Mouse (Mus musculus) spleen, adult 18-20 months (tissue): ENCODE measurements around the gene Suds3.

Experiments used
- DNase-seq, 2 experiments: peaks; one replicate each; pipeline ENCODE4 v3.0.0; 2022; ENCODE audit warnings: mixed read lengths in 2 of 2

Gene Suds3

DNA sequence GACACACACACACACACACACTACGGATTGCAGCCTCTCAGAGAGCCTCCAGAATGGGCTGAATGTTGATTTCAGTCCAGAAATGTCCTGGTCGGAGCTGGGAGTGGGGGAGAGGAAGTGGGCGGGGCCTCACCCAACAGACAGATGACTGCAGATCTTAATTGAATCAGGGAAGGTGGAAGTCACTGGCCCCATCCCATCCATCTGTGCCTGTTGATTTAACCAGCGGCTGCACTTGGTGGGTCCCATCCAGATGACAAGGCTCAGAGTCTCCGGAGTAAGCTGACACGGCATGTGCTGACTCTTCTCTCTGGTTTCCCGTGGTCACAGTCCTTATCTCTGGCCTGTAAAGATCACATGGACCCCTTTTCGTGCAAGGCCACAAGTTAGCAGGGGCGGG lies 20.0 kb upstream of the Suds3 start:
- DNase-seq, result peak; percentile 45 to 62

DNA sequence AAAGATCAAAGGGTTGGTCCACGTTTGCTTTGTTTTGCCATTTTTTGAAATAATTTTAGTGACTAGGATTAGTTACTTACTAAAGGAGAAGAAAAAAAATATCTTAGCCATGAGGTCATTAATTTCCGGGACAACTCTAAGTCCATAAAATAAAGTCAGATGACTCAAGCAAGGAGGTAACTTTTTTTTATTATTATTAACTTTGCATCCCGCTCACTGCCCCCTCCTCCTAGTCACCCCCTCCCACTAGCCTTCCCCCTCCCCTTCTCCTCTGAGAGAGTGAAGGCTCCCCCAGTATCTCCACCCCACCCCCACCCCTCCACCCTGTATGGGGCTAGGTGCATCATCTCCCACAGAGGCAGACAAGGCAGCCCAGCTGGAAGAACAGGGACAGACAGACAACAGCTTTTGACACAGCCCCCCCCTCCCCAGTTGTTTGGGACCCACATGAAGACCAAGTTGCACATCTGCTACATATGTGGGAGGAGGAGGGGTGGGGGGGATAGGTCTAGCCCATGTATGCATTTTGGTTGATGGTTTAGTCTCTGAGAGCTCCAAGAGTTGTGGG lies 19.1 kb upstream of the Suds3 start:
- no peak for DNase-seq

DNA sequence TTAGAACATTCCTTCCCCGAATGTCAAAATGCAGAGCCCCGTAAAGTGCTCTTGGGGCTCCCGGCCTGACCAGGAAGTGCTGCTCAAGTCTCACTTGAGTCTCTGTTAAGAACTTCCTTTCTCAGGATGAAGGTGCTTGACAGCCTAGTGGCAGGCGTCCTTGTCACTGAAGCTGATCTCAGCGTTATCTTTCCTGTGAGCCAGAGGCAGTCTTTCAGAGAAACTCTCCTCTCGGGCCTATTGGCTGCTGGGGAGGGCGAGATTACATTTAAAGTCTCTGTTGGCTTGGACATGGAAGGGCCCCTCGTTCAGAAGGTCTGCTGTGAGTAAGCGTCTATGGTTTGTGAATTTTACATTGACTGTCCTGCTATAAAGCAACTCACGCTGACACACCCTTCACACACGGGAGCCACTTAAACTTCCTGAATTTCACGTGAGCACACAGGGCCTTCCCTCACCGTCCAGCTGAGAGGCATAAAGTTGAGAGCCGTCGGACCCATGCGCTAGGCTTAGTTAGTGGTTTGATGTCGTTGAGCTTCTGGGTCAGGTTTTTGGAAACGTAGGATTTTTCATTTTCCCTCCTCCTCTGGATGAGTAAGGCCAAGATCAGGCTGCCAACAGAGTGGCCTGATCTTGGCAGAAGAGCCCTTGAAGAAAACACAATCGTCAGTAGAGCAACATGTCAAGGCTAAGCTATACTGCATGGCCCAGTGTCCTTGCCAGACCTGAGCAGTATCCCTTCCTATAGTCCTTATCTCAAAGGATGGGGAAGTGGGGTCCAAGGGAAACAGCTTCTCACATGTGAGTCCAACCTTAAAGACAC lies 18.4 kb upstream of the Suds3 start:
- peak in 1 of 2 experiments; percentile 44 for DNase-seq

DNA sequence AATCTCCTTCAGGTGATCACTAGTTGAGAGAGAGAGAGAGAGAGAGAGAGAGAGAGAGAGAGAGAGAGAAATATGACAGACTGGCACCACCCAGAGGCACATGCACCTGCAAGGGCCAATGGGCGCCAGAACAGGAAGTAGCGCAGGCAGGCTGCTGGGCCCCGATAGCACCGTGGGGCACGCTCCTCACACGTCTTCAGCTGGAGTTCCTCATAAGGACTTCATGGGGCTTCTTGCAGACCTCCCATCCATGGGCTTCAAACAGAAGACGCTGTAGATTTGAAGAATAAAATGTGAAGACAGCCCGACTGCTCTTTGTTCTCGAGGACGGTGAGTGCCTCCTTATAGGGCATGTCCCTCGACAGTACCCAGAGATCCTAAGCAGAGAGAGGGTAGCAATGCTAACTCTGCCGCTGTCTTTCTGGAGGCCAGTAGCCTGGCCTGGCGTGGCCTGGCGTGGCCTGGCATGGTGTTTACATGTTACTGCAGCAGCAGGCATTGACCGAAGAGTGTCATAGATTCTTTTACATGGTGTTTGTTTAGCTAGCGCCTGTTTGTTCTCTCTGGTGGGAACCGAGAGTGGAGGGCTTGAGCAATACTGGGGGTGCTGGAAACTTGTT lies 17.6 kb upstream of the Suds3 start:
- DNase-seq, result peak; percentile 68 to 73

DNA sequence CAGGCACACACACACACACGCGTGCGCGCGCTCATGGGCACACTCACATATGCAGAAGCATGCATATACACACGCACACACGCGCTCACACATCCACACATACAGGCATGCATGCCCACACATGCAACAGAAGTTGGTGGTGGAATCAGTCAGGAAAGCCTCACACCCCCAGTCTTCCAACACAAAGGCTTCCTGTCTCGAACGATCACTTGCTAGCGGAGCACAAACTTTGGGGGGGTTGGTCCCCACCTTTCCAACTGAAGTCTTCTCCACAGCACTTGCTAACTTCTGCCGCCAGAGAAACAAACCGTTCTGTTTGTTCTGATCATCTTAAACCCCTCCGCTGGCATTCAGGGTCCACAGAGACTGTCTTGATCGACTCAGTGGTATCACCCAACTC lies 14.8 kb upstream of the Suds3 start:
- DNase-seq, result no peak

DNA sequence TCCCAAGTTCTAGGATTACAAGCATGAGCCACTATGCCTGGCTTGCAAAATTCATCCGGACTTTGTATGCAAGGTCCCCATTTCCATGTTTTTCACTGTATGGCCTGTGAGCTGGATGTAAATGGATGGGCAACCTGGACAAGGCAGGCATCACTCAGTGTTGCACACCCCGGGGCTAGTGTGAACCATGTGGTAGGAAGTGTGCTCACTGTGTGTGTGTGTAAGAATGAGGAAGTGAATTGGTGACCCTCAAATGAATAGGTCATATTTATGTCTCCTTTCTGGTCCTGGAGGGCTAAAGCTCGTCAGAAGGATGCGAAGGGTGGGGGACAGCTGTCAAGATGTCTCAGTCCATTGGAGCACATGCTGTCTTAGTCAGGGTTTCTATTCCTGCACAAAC lies 11.1 kb upstream of the Suds3 start:
- DNase-seq, result no peak

DNA sequence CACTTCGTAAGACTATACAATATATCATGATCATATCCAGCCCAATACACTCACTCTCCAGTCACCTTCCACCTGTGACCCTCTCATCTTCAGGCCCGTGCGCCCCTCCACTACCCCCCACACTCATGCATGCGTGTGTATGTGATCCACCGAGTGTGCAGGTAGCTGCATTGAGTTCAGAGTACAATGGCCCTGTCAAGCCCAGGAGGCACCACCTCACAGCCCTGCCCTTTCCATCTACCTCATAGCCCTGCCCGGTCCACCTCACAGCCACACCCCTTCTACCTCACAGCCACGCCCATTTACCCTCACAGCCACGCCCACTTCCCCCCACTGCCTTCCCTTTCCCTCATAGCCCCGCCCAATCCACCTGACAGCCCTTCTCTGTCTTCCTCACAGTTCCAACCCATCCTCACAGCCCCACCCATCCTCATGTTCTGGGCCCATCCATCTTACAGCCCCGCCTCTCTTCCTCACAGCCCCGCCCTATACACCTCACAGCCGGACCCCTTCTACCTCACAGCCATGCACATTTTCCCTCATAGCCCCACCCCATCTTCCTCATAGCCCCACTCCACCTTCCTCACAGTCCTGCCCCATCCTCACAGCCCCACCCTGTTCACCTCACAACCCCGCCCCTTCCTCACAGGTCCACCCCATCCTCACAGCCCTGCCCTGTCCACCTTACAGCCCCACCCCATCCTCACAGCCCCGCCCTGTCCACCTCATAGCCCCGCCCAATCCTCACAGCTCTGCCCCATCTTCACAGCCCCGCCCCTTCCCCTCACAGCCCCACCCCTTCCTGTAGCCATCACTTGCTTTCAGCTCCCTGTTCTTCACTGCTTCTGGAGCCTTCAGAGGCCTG lies 9.8 kb upstream of the Suds3 start:
- no peak for DNase-seq

DNA sequence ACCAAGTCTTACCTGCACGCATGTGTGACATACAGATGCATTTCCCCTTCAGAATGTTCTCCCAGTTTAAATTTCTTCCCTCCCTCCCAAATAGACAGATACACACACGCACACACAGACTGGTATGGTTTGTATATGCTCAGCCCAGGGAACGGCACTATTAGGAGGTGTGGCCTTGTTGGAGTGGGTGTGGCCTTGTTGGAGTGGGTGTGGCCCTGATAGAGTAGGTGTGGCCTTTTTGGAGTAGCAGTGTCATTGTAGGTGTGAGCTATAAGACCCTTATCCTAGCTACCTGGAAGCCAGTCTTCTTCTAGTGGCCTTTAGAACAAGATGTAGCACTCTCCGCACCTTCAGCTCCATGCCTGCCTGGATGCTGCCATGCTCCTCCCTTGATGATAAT lies 7.9 kb upstream of the Suds3 start:
- DNase-seq, result no peak

DNA sequence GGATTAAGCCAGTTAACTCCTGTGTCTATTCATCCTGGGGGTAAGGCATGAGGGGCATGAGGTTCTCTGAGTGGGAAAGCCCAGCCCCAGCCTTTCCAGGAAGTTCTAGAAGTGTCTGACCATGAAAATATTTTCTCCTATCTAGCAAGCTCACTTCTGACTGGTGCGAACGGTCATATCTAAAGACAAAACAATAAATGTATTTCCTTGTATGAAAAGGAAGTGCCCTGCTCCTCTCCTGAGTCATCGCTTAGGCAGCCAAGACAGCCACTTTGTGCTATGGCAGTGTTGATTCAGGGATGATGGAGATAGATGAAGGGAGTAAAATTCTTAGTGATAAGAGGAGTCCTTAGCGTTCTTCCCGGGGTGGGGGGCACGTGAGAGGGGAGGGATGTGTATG lies 7.2 kb upstream of the Suds3 start:
- no peak for DNase-seq

DNA sequence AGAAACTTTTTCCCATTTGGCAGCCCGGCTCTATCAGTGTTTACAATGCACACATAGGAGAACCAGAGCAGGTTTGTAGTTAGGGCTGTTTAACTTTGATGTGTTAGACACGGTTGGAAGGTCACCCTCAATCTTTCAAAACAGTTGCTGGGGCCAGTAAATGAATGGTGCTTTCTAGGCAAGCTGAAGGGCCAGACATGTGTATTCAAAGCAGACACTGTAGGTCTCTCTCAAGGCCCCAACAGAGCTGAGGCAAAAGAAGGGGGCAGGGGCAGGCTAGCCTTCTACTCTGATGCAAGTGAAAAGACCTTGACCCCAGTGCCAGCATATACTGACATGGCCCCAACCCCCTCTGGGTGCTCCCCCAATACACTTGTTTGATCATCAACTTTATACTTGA lies 5.7 kb upstream of the Suds3 start:
- DNase-seq, result no peak

DNA sequence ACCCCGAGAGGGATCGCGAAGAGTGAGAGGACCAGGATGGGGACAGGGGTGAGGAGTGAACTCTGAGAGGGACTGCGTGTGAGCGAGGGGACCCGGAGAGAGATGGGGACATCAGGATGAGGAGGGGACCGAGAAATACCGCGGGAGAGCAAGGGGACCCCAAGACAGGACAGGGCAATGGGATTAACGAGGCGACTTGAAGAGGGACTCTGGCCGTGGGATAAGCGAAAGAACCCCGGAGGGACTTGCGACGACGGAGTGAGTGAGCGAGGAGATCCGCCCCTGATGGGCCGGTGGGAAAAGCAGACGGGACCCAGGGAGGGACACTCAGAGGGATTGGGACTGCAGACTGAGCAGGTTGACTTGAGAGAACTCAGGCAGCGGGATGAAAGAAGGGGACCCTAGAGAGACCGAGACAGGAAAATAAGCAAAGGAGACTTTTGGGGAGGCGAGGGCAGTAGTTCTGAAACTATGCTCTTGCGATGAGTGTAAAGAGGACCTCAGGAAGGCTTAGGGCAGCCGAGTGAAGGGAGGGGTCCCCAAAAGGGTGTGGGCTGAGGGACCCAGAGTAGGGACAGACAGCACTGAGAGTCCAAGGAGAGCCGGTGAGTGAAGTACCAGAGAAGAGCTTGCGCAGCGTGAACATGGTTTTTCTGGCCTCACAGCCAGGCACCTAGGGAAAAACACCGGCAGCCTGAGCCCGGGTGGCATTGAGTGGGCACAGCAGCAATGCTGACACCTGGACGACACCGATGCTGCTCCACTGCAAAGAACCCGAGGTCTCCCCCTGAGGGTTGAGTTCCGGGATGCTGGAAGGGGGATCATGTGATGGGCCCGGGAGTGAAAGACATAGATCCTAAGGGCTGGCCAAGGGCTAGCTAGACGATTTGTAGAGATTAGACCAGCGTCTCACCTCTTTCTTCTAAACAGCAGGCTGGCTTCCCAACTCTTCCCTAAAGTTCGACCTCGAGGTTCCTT lies 4.9 kb upstream of the Suds3 start:
- DNase-seq, result peak in 1 of 2 experiments; percentile 33

DNA sequence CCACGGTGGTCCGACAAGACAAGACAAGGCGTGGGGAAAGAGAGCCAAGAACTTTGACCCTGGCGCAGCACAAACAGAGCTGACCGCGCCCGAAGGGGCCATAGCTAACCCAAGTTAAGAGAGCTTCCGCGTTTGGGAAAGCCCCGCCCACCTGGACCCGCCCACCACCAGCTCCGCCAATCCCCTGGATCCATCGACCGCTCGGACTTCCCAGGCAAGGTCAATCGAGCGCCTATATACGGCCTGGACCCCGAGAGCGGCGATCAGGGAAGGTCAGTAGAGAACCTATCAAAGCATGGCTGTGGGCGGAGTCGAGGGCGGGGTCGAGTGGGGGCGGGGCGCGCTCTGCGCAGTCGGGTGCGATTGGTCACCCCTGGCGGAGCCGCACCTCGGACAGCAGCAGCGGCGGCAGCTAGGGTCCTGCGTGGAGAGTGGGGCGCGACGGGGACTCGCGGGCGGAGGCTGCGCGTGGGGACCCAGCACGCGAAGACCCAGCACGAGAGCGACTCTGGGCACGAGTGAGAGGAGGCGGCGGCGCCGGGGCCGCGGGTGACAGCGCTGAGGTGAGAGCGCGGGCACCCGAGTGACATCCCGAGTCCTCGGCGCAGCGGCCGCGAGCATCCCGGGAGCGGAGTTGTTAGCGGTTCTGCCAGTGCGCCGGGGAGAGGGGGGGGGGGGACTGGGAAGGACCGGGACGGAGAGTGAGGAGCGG lies 4.0 kb upstream of the Suds3 start, which contains the start of gene Taok3:
Gene Taok3, plus strand, starts transcription at position 353 of the 712 bp plus-strand sequence.
- peak; percentile 98 to 99 for DNase-seq

DNA sequence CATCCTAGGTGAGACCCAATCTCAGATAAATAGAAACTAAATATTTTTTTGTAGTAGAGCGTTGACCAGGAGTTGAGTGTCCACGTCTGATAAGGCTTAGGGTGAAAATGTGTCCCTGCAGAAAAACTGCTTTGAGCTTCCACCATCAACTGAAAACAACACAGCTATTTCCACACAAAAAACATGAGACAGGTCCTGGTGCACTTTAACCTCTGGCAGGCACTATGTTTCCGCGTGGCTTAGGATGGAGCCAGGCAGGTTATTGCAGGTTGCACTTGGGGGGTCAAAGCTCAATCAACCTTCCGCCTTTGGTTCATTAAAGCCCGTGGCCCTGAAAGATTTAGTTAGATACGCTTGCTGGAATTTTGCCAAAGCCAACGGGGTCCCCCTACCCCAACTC lies 2.9 kb upstream of the Suds3 start:
- DNase-seq, result no peak

DNA sequence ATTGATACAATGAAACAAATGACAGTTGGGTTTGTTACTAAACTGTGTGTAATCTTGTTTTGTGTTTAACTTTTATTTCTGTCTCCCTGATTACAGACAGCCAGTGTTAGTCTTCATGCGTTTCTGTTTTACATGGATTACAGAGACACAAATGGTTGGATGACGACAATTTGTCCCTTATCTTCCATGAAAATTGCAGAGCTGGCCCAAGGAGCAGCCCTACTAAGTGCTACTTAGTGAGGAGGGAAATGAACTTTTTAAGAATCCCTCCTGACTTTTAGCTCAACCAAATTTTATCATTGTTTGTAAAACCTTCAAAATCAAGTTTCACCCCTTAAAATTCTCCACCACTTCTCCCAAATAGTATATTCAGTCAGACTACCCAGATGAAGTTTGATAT lies 2.3 kb upstream of the Suds3 start:
- no peak for DNase-seq

DNA sequence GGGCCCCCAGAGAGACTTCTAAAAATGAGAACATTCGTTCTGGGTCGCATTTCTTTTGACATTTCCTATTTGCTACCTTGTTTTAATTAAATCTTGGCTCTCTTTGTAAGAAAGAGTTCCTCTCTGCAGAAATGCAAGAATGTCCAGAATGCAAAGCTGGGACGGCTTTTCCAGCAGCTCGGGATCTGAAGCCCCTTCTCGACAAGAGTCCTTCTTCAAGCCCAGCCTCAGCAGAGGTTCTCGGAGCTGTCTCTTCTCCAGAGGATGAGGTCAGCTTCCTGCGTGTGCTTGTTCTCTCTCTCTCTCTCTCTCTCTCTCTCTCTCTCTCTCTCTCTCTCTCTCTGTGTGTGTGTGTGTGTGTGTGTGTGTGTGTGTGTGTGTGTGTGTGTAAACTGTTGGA lies 1.8 kb upstream of the Suds3 start:
- no peak for DNase-seq

DNA sequence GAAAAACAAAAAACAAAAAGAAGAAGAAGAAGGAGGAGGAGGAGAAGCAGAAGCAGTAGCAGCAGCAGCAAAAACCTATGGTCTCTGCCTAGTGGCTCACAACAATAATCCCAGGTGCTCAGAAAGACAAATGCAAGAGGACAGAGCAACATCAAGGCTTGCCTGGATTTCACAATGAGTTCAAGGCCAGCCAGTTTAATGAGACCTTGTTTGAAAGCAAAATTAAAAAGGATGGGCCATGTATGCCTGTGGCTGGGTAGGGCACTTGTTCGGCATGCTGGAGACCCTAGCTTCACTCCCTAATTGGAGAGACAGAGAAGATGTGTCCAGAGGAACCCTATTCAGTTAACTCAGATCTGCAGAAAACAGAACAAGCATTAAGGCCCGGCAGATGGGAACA lies 1.3 kb upstream of the Suds3 start:
- no peak for DNase-seq

DNA sequence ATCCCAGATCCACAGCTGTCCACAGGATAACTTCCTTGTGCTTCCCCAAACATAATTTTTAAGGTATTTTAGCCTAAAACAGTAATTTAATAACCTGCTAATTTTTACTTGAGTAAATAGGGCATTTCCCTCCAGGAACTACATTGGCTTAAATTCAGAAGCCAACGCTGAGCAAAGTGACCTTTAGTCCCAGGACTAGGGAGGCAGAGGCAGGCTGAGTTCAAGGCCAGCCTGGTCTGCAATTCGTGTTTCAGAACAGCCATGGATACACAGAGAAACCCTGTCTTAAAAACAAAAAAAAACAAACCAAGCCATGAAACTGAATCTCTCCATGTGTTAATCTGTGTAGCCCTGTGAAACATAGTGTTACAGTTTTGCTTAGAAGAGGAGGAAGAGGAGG lies 747 bp upstream of the Suds3 start:
- DNase-seq, result no peak

DNA sequence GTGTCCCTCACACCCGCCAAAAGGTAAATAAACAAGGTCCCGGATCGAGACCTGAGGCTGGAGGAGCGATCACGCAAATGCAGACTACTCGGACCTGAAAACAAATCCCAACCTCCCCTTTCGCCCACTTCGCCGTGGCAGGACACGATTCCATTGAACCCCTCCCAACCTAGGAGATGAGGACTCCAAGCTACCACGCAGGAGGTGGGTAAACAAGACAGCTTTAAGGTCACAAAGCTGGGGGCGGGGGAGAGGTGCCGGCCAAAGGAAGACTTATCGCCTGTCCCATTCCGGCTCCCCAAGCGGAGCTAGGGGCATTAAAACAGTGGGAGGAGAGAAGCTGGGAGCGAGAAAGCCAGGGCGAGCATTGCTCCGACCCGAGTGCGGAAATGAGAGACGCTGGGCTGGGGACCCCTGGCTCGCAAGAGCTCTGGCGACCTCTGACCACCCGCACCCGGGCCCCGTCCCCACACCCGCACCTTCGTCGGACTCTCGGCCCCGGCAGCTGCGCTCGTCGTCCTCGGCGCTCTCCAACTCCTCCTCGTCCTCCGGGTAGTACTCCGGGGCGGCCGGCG lies 633 bp downstream of the Suds3 start:
- no peak for DNase-seq

DNA sequence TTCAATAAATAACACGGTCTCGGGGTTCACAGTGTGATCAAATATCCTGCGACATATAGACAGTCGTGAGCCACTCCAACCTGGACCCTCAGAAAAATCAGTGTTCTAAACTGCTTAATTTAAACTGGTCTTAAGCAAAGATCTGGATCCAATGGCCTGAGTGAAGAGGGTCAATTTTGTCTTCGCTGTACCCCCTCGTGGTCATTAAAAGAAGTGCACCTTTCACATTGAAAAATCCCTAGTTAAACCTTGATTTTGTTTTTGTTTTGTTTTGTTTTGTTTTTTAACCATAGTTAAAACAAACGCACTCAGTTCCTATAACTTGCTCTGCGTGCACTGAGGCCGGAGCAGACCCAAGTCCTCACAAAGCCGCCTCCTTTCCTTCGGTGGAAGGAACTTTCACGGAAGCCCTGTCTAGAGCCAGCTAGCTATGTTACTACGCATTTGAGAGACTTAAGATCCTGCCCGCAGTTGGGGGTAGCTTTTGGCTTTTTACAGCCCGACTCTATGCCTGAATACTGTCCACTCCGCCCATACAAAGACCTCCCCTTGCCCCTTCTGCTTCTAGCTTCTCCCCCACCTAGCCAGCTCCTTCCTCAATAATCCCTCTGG lies 1.2 kb downstream of the Suds3 start:
- peak in 1 of 2 experiments; percentile 36 for DNase-seq

DNA sequence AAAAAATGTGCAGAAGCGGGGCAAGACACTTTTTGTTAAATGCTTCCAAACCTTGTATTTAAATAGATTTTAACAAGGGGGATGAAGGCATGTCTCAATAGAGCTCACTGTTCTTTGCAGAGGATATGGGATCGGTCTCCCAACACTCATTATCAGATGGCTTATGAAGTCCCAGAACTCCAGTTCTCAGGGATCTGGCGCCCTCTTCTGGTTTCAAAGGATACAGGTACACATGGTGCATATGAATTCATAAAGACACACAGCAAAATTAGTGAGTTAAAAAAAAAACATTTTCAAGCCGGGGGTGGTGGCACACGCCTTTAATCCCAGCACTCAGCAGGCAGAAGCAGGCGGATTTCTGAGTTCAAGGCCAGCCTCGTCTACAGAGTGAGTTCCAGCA lies 2.6 kb downstream of the Suds3 start:
- DNase-seq, result no peak

DNA sequence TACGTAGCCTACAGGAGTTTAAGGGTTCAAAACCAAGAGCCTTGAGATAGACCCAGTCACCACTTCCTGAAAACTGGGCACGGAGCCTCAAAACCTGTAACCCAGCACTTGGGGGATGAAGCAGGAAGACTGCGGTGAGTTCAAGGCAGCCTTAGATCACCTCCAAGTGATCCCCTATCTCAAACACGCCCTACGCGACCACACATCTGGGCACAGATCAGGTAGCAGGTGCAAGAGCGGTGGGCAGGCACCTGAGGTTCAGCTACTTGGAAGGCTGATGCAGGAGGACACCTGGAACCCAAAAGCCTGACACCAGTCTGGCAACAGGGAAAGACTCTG lies 4.2 kb downstream of the Suds3 start:
- DNase-seq, result no peak
